Mouse (Mus musculus) c-Kit-positive CD71-positive TER-119-negative erythroid progenitor cells, embryonic 14.5 days (primary cell): Measurements from ENCODE around the gene Pkig.

Source experiments
- DNase-seq: peaks from one replicate; pipeline ENCODE4 v3.0.0-alpha.2; 2013; ENCODE audit warnings: low read depth

Pkig gene

GRCm38 (mm10) chr2:163711368-163711868, 53.2 kb downstream of the Pkig start:
- no peak for DNase-seq

- DNase-seq, result no peak
Observed at GRCm38 (mm10) chr2:163712473-163712872, 54.3 kb downstream of the Pkig start.

- no peak for DNase-seq
Observed at GRCm38 (mm10) chr2:163712874-163713273, 54.7 kb downstream of the Pkig start.

GRCm38 (mm10) chr2:163713340-163713739, 55.2 kb downstream of the Pkig start:
- DNase-seq, result no peak

GRCm38 (mm10) chr2:163716448-163716847, 58.3 kb downstream of the Pkig start:
- no peak for DNase-seq

GRCm38 (mm10) chr2:163716853-163717252, 58.7 kb downstream of the Pkig start:
- DNase-seq, result no peak

- DNase-seq, result no peak
Observed at GRCm38 (mm10) chr2:163718526-163718925, 60.3 kb downstream of the Pkig start.

- DNase-seq, result peak; percentile 69
Observed at GRCm38 (mm10) chr2:163718951-163719603, 60.9 kb downstream of the Pkig start.

GRCm38 (mm10) chr2:163719616-163720015, 61.4 kb downstream of the Pkig start:
- no peak for DNase-seq

GRCm38 (mm10) chr2:163722550-163722949, 64.4 kb downstream of the Pkig start:
- no peak for DNase-seq

- DNase-seq, result no peak
Observed at GRCm38 (mm10) chr2:163726766-163727393, 68.7 kb downstream of the Pkig start.

GRCm38 (mm10) chr2:163728300-163728699, 70.1 kb downstream of the Pkig start:
- DNase-seq, result no peak

GRCm38 (mm10) chr2:163732021-163732420, 73.8 kb downstream of the Pkig start:
- DNase-seq, result no peak

- DNase-seq, result no peak
Observed at GRCm38 (mm10) chr2:163735163-163735562, 77.0 kb downstream of the Pkig start.

GRCm38 (mm10) chr2:163735980-163736379, 77.8 kb downstream of the Pkig start:
- DNase-seq, result no peak

GRCm38 (mm10) chr2:163742656-163743055, 84.5 kb downstream of the Pkig start:
- DNase-seq, result no peak

GRCm38 (mm10) chr2:163743357-163743756, 85.2 kb downstream of the Pkig start:
- DNase-seq, result no peak

- DNase-seq, result no peak
Observed at GRCm38 (mm10) chr2:163744801-163745570, 86.8 kb downstream of the Pkig start.

GRCm38 (mm10) chr2:163749647-163750611, 91.7 kb downstream of the Pkig start, which contains the start of gene Ada:
TSS of gene Ada (minus strand) at chr2:163750239.
- peak; percentile 21 for DNase-seq

GRCm38 (mm10) chr2:163754228-163754627, 96.0 kb downstream of the Pkig start:
- no peak for DNase-seq

GRCm38 (mm10) chr2:163756723-163757122, 98.5 kb downstream of the Pkig start:
- no peak for DNase-seq

- DNase-seq, result no peak
Observed at GRCm38 (mm10) chr2:163758146-163758545, 100.0 kb downstream of the Pkig start.
